Mouse (Mus musculus): ENCODE data around the gene Ccdc8.
"Not testable (repeated sequence)": the region's sequence is repeated elsewhere in the genome, so short reads cannot be mapped to it uniquely, and the experiment has no call there.

Gene Ccdc8

GRCm38 (mm10) chr7:16992451-16992807 is at the start of gene Ccdc8:
Ccdc8 (plus strand) TSS chr7:16992708.
- no peak for DNase-seq (ENCODE audit: low read depth, low spot score)

GRCm38 (mm10) chr7:16942861-16943260 is 49.6 kb upstream of the Ccdc8 start:
- DNase-seq (ENCODE audit: low read depth, low spot score) = no peak

- DNase-seq (ENCODE audit: low read depth, low spot score) = no peak
Measured at GRCm38 (mm10) chr7:16944061-16944807, 48.3 kb upstream of the Ccdc8 start, which contains the start of gene Pnmal2. Pnmal2 (plus strand) TSS chr7:16944682.

DNA sequence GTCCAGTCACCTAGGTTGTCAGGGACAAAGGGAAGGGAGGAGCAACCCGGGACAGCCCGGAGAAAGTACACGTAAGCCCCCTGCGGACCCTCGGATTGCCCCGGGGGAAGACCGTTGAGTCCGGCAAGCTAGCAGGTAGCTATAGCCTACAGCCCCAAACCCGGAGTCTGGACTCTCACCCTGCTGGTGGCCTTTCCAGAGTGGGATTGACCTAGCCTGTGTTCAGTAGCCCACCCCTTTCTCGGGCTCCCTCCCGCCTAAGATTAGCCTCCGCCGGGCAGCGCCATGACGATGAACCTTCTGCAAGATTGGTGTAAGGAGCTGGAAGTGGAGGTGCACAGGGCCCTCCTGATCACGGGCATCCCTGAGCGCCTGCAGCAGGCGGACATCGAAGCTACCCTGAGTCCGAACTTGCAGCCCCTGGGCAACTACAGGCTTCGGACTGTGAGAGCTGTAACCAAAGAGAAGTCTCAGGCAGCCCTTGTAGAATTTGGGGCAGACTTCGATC is 47.6 kb upstream of the Ccdc8 start:
- no peak for DNase-seq (ENCODE audit: low read depth, low spot score)

GRCm38 (mm10) chr7:16945419-16945818 is 47.1 kb upstream of the Ccdc8 start:
- no peak for DNase-seq (ENCODE audit: low read depth, low spot score)

DNA sequence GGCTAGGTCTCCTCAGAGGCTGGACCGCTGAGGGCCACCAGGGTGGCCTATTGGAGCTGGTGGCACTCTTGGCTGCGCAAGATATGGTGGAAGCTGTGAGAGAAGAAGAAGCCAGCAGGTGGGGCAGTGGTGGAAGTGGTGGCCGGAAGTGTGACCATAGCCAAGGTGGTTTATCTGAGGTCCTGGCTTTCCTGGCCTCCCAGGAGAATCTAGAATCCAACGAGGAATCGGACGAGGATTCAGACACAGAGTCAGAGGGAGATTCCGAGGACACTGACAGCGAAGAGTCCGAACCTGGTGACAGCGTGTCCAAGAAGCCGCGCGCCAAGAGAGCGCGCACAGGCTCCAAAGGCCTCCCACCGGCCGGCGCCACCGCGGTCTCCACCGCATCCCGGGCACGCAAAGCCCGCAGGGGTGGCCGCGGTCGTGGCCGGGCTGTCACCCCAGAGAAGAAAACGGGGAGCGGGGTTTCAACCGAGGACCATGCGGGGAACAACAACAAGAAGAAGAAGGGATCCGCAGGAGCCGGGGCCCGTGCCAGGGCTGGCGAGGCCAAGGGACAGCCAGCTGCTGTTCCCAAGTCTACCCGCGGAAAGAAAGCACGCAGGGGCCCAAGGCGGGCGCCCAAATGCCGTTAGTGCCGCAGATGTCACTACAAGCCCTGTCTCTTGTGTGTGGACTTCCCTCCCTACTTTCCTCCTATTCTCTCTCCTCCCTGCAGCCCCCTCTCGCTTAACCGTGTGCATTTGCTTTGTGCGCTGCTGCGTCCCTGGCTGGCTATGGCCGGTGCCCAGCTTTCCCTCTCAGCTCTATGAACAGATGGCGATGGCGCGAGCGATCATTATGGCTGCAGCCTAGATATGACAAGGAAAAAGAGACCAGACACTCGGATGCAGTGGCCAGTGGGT is 45.8 kb upstream of the Ccdc8 start:
- no peak for DNase-seq (ENCODE audit: low read depth, low spot score)

- no peak for DNase-seq (ENCODE audit: low read depth, low spot score)
Measured at GRCm38 (mm10) chr7:16947349-16947895, 45.1 kb upstream of the Ccdc8 start.

GRCm38 (mm10) chr7:16947959-16948361 is 44.5 kb upstream of the Ccdc8 start:
- DNase-seq (ENCODE audit: low read depth, low spot score) = no peak

GRCm38 (mm10) chr7:16948923-16949458 is 43.5 kb upstream of the Ccdc8 start:
- no peak for DNase-seq (ENCODE audit: low read depth, low spot score)

- DNase-seq (ENCODE audit: low read depth, low spot score) = peak; percentile 73
Measured at GRCm38 (mm10) chr7:16949908-16950841, 42.3 kb upstream of the Ccdc8 start.

GRCm38 (mm10) chr7:16950861-16951635 is 41.5 kb upstream of the Ccdc8 start:
- DNase-seq (ENCODE audit: low read depth, low spot score) = peak; percentile 62

GRCm38 (mm10) chr7:16953776-16954175 is 38.7 kb upstream of the Ccdc8 start:
- not testable (repeated sequence) for DNase-seq (ENCODE audit: low read depth, low spot score)

- no peak for DNase-seq (ENCODE audit: low read depth, low spot score)
Measured at GRCm38 (mm10) chr7:16955712-16956111, 36.8 kb upstream of the Ccdc8 start.

GRCm38 (mm10) chr7:16956410-16957265 is 35.9 kb upstream of the Ccdc8 start:
- DNase-seq (ENCODE audit: low read depth, low spot score) = peak; percentile 93

GRCm38 (mm10) chr7:16959539-16960187 is 32.8 kb upstream of the Ccdc8 start, which contains the start of gene Pnmal1:
Pnmal1 (plus strand) TSS chr7:16959679.
- DNase-seq (ENCODE audit: low read depth, low spot score) = peak; percentile 97

GRCm38 (mm10) chr7:16961678-16962077 is 30.8 kb upstream of the Ccdc8 start:
- DNase-seq (ENCODE audit: low read depth, low spot score) = no peak

GRCm38 (mm10) chr7:16968414-16968813 is 24.1 kb upstream of the Ccdc8 start:
- no peak for DNase-seq (ENCODE audit: low read depth, low spot score)

- DNase-seq (ENCODE audit: low read depth, low spot score) = no peak
Measured at GRCm38 (mm10) chr7:16971160-16971559, 21.3 kb upstream of the Ccdc8 start.

Data from telencephalon, adult 2 months (tissue).